Mouse (Mus musculus) CH12.LX (cell line): ENCODE data around the gene Fam76b.

Experiments used
- CHD1 ChIP-seq: IDR thresholded peaks from 2 replicates; pipeline ENCODE4 v1.6.1; 2012; ENCODE audit warnings: low read depth, low read length, improper control_type of control experiment, inconsistent platforms
- KAT2A ChIP-seq: IDR thresholded peaks from 2 replicates; pipeline ENCODE4 v1.6.1; 2012; ENCODE audit warnings: low read length, improper control_type of control experiment, inconsistent platforms; ENCODE audit not compliant: insufficient replicate concordance
- POLR2A ChIP-seq: IDR thresholded peaks from 2 replicates; pipeline ENCODE4 v1.6.1; 2011; ENCODE audit warnings: low read depth, mild to moderate bottlenecking, improper control_type of control experiment, low read length
- USF1 ChIP-seq: IDR thresholded peaks from 2 replicates; pipeline ENCODE4 v1.6.1; 2014; ENCODE audit warnings: low read depth, mild to moderate bottlenecking, inconsistent platforms, low read length, improper control_type of control experiment

DNA sequence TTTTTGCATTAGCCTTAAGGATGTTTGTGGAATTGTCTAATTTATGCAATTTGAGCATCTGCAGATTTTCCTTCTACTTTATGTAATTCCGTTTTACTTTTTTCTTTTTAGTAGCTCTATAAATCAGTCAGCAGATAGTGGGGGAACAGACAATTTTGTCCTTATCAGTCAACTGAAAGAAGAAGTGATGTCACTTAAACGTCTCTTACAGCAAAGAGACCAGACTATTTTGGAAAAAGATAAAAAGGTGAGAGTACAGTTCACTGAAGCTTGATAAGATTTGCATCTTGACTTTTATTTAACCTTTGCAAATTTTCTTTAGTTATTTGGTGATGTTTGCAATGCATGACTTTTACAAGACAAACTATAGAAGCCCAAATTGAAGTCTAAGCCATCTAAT is 9.2 kb downstream of the Fam76b start:
- no peak for TF ChIP-seq KAT2A
- TF ChIP-seq USF1, result no peak
- TF ChIP-seq POLR2A, result no peak
- no peak for TF ChIP-seq CHD1
